Mouse (Mus musculus): ENCODE measurements at regions not wholly inside any gene's neighbourhood (a gene's known extent, or its start where the extent isn't known, plus 50 kb on each side); places are given as distances from the start of the nearest gene placed in this dataset.

DNA sequence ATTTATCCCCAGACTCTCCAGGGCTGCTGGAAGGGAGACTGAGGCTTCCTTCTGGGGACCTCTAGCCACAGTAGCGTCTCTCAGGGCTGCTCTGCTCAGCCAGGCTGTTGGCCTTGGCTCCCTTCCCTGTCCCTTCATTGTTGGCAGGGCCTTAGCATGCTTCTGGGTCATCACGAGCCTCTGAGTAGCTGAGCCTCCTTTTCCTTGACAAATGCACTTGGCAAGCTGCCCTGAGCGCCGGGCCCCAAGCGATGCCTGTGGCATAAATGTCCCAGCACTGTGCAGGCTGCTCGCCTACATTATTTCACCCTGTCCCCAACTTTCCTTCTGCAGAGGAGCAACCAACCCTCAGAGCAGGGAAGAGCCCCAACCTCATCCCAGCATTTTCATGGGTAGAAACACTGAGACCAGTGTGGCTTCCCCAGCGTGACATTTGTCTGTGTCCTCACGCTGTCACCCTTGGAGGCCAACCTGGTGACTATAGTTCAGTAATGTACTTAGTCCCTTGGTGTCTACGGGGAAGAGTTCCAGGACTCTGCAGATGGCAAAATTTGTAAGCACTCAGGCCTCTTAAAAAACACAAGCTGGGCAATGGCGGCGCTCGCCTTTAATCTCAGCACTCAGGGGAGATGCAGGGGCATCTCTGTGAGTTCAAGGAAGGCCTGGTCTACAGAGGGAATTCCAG lies 83.7 kb upstream of the Lrpap1 start:
- TF ChIP-seq CTCF (IDR thresholded peaks at IDR 0.05; ENCODE audit: low read depth): no peak
- peak; percentile 32; the same call in 1 of the 2 replicates for TF ChIP-seq EP300 (IDR thresholded peaks at IDR 0.05; ENCODE audit: low read depth)
